Mouse (Mus musculus) ovary, postnatal 36 days (tissue): ENCODE data around the gene Tfrc.
"Not testable (repeated sequence)": the region's sequence is repeated elsewhere in the genome, so short reads cannot be mapped to it uniquely, and the experiment has no call there.

ENCODE experiments used
- DNase-seq: peaks from one replicate; pipeline ENCODE4 v3.0.0; 2022; ENCODE audit warnings: low spot score, mixed read lengths

Gene Tfrc

DNA sequence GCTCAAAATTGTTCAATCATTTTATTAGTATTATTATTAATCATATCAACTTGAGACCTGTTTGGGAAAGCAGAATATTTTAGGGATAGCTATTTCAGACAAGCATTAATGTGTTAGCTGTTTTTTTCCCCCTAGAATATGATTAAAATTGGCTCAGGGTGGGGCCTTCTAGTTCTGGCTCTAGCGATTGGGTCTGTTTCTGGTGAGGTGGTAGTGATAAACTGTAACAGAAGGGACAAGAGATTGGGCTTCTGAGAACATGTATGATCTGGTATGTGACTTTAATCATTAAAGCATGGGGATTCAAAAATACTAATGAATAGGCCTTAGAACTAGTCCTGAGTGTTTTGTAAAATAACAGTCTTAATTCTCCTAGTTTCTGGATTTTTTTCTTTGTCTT, 3.3 kb downstream of the Tfrc start:
- no peak for DNase-seq

DNA sequence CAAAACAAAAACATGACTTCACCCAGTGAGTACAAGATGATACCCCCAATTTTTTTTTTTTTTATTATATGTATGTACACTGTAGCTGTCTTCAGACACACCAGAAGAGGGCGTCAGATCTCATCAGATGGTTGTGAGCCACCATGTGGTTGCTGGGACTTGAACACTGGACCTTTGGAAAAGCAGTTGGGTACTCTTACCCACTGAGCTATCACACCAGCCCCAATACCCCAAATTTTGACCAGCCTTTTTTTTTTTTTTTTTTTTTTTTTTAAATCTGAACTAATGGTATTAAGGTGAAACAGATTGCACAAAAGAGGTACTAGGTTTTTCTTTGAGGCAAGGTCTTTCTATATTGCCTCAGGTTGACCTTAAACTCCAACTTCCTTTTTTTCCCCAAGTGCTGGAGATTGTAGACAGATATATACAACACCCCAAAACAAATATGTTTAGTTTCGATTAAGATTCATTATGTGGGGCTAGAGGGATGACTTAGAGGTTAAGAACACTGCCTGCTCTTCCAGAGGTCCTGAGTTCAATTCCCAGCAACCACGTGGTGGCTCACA, 4.6 kb downstream of the Tfrc start:
- no peak for DNase-seq

DNA sequence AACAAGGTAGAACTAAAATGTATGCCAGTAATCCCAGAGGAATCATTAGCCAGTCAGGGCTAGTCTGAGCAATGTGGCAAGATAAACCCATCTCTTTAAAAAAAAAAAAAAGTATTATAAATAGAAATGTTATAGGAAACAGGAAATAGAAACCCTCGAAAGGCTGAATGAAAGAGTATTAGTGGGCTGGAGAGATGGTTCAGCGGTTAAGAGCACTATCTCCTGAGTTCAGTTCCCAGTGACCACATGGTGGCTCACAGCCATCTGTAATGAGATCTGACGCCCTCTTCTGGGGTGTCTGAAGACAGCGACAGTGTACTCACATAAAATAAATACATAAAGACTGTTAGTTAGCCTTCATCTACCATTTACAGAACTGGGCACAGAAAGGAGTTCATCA, 5.3 kb downstream of the Tfrc start:
- no peak for DNase-seq

DNA sequence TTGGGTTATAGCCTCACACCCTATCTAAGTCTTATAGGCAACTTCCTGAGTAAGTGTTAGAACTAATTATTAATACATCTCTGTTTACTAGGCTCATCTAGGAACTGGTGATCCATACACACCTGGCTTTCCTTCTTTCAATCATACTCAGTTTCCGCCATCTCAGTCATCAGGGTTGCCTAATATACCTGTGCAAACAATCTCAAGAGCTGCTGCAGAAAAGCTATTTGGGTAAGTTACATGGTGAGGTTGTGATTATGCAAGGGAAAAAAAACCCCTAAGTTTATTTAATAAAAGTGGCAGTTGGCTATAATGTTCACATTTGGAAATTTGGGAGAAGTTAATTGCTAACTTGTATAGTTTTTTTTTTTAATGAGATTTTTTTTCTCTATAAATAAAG, 10.2 kb downstream of the Tfrc start:
- DNase-seq, result no peak

GRCm38 (mm10) chr16:32628140-32628539, 19.4 kb downstream of the Tfrc start:
- no peak for DNase-seq

DNA sequence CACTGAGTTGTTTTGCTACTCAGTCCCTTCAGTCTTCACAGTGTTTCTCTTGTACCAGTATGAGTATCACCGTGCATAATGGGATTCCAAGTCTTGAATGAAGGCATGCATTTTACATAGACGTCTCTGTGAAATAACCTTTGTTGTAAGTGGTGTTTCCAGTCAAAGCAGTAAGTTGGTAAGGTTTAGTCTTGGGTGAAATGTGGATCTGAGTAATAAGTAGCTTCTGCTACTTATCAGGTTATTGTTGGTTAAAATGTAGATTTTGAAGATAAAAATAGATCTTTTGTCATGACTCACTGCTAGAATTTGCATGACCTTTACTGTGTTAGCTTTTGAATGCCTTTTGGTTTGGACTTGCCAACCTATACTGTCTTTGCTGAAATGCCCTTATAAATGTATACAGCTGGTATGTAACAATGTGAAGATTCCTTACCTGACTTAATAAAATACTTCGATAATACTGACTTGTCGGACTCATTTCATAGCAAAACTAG, 23.7 kb downstream of the Tfrc start:
- DNase-seq, result no peak

DNA sequence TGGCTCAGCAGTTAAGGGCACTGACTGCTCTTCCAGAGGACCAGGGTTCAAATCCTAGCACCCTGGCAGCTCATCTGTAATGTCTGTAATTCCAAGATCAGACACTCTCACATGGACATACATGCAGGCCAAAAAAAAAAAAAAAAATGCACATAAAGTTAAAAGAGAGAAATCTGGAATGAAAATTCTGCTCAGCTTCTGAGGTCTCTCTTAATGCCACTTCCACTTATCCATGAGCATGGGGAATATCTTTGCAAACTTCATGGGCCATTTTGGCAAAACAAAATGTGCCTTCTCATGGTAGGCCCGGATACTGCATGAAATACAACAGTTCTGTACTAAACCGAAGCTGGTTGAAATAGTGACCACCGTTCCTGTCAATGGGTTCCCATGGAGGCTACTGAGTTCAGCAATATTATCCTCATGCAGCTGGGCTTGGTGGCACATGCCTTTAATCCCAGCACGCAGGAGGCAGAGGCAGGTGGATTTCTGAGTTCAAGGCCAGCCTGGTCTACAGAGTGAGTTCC, 24.8 kb downstream of the Tfrc start:
- no peak for DNase-seq

- no peak for DNase-seq
Observed at GRCm38 (mm10) chr16:32634183-32634582, 25.5 kb downstream of the Tfrc start.

DNA sequence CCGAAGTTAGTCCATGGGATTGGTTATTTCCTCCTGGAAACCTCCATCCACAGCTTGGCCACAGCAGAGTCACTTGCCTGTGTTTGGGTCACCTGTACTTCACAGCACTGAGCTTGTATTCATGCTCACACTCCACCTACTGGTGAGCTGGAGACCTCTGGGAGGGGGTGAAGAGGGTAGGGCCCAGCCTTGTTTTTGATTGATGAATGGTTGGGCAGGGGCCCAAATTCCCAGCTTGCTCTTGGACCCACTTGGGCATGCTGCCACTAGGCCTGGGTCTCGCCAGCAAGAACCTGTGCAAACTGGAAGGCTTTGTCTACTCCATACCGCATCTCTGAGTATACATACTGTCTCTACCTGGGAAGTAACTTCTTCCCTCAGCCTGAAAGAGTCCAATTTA, 26.6 kb downstream of the Tfrc start:
- no peak for DNase-seq

- DNase-seq, result no peak
Observed at GRCm38 (mm10) chr16:32636331-32636730, 27.6 kb downstream of the Tfrc start.

GRCm38 (mm10) chr16:32636871-32637521, 28.3 kb downstream of the Tfrc start:
- no peak for DNase-seq

- peak; percentile 77 for DNase-seq
Observed at GRCm38 (mm10) chr16:32638476-32638875, 29.8 kb downstream of the Tfrc start.

DNA sequence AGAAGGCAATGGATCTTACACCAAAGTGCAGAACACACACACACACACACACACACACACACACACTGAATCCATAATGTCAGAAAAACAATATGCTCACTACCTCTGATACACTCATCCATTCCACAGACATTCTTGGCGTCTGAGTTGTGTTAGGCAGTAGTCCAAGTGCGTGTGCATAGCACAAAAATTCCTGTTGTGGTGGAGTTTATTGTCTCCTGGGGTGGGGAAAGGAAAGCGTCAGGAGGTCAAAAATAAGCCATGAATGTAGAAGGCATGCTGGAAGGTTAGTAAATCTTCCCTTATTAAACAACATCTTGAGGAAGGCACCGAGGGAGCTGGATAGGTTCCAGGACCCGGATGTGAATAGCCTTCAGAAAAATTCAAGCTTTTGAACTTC, 31.4 kb downstream of the Tfrc start:
- DNase-seq, result no peak

- not testable (repeated sequence) for DNase-seq
Observed at GRCm38 (mm10) chr16:32640683-32641082, 32.0 kb downstream of the Tfrc start.

GRCm38 (mm10) chr16:32641440-32642219, 32.9 kb downstream of the Tfrc start:
- DNase-seq, result no peak

GRCm38 (mm10) chr16:32642280-32642679, 33.6 kb downstream of the Tfrc start:
- DNase-seq, result no peak

GRCm38 (mm10) chr16:32643661-32644061, 34.9 kb downstream of the Tfrc start, which contains the start of gene Tnk2:
Gene Tnk2 (plus strand): TSS chr16:32643874.
- DNase-seq, result peak; percentile 90

- DNase-seq, result peak; percentile 57
Observed at GRCm38 (mm10) chr16:32644069-32644800, 35.5 kb downstream of the Tfrc start.

GRCm38 (mm10) chr16:32644801-32645170, 36.1 kb downstream of the Tfrc start:
- no peak for DNase-seq

- peak; percentile 33 for DNase-seq
Observed at GRCm38 (mm10) chr16:32645361-32645914, 36.7 kb downstream of the Tfrc start.

DNA sequence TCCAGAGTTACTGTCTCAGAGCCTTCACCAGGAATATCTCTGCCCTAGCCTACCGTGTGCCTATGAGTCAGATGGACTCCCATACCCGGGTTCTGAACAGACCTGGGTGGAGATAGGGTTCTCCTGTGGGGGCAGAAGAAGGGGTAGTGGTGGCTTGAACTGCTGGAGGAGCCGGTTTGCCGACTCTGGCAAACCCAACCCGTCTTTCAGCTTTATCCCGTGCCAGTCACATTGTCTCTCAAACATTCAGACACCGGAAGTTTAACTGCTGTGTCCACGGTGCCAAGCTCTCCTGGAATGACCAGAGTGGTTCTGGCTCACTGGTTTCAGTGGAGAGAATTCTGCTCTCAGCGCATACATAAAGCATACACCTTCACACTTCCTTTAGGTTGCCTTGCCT, 37.3 kb downstream of the Tfrc start:
- no peak for DNase-seq

- no peak for DNase-seq
Observed at GRCm38 (mm10) chr16:32647712-32648111, 39.0 kb downstream of the Tfrc start.
